Mouse (Mus musculus): ENCODE results near the gene Skint5. TPM values are rescaled to one million over a fixed set of nuclear protein-coding genes. Genes with fewer than 3 reads are reported as not detected.
"Not testable (repeated sequence)": the region's sequence is repeated elsewhere in the genome, so short reads cannot be mapped to it uniquely, and the experiment has no call there.

Skint5 gene
- polyA plus RNA-seq (2012; rRNA removed): not detected in 2 replicates

GRCm38 (mm10) chr4:113999403-113999802, at the start of gene Skint5:
TSS of gene Skint5 (minus strand) at chr4:113999503.
- no peak for DNase-seq (ENCODE audit: extremely low spot score in 1 of 2, low spot score in 1 of 2)

GRCm38 (mm10) chr4:113957343-113957742, 42.0 kb downstream of the Skint5 start:
- no peak for DNase-seq (ENCODE audit: extremely low spot score in 1 of 2, low spot score in 1 of 2)

GRCm38 (mm10) chr4:113764182-113764581, 235.1 kb downstream of the Skint5 start:
- DNase-seq (ENCODE audit: extremely low spot score in 1 of 2, low spot score in 1 of 2): no peak

GRCm38 (mm10) chr4:113763684-113764083, 235.6 kb downstream of the Skint5 start:
- DNase-seq (ENCODE audit: extremely low spot score in 1 of 2, low spot score in 1 of 2): no peak

- DNase-seq (ENCODE audit: extremely low spot score in 1 of 2, low spot score in 1 of 2): not testable (repeated sequence)
These were observed 551.1 kb downstream of the Skint5 start for GRCm38 (mm10) chr4:113448230-113448629.

Other genes starting within 250 kb of the Skint5 start
- not detected in 2 replicates for gene Skint11, start 163.9 kb upstream of the Skint5 start, polyA plus RNA-seq (2012; rRNA removed)

All from frontal cortex, adult 2 months (tissue).